Mouse (Mus musculus) ES-Bruce4 (cell line): ENCODE measurements around the gene Myh7. TPM values are rescaled to one million over a fixed set of nuclear protein-coding genes. Genes with fewer than 3 reads are reported as not detected.
"Not testable (repeated sequence)": the region's sequence is repeated elsewhere in the genome, so short reads cannot be mapped to it uniquely, and the experiment has no call there.

Experiments
- H3K27ac ChIP-seq: 2 replicates; pipeline ENCODE4 v1.5.1; 2012; ENCODE audit warnings: low read length, inconsistent platforms; ENCODE audit not compliant: insufficient read depth
- H3K27me3 ChIP-seq: 2 replicates; pipeline ENCODE4 v1.6.1; 2012; ENCODE audit warnings: mild to moderate bottlenecking, low read length, inconsistent platforms; ENCODE audit not compliant: control insufficient read depth, poor library complexity, insufficient read depth, severe bottlenecking
- H3K36me3 ChIP-seq: 2 replicates; pipeline ENCODE4 v1.6.1; 2012; ENCODE audit warnings: inconsistent platforms, mild to moderate bottlenecking, low read length, moderate library complexity; ENCODE audit not compliant: control insufficient read depth, poor library complexity, insufficient read depth, severe bottlenecking
- H3K4me1 ChIP-seq: one replicate; pipeline ENCODE4 v1.8.1; 2011; ENCODE audit warnings: low read length; ENCODE audit not compliant: control insufficient read depth, insufficient read depth
- H3K4me3 ChIP-seq: 2 replicates; pipeline ENCODE4 v1.5.1; 2011; ENCODE audit warnings: low read depth, mild to moderate bottlenecking, low read length
- H3K9ac ChIP-seq: 2 replicates; pipeline ENCODE4 v1.6.1; 2012; ENCODE audit warnings: low read depth, mild to moderate bottlenecking, inconsistent platforms; ENCODE audit not compliant: poor library complexity, severe bottlenecking
- H3K9me3 ChIP-seq: replicated peaks from 2 replicates; pipeline ENCODE4 v1.6.1; 2012; ENCODE audit warnings: mild to moderate bottlenecking, low read length, inconsistent platforms; ENCODE audit not compliant: control insufficient read depth, poor library complexity, insufficient read depth, severe bottlenecking
- CTCF ChIP-seq: IDR thresholded peaks from one replicate; pipeline ENCODE4 v1.8.1; 2011; ENCODE audit warnings: low read depth, low read length
- EP300 ChIP-seq: IDR thresholded peaks from 2 replicates; pipeline ENCODE4 v1.6.1; 2011; ENCODE audit warnings: low read depth, low read length; ENCODE audit not compliant: insufficient read depth
- POLR2A ChIP-seq: IDR thresholded peaks from one replicate; pipeline ENCODE4 v1.8.1; 2011; ENCODE audit warnings: low read length; ENCODE audit not compliant: insufficient read depth
- polyA plus RNA-seq: library from polyadenylated mRNA; stranded (reverse); fragments of >200 nt; gene quantifications from 2 replicates; pipeline ENCODE4 v1.2.4, GENCODE M21; 2011; ENCODE audit warnings: low read depth; ENCODE audit not compliant: missing spikeins, insufficient read depth, insufficient read length

Myh7 gene
- polyA plus RNA-seq, 1 experiment: 3.1 TPM

GRCm38 (mm10) chr14:54988882-54989281 lies 5.5 kb downstream of the Myh7 start:
- no peaks in the 10 kb centered on the region for H3K27me3 ChIP-seq
- H3K36me3 ChIP-seq: no peaks in the 10 kb centered on the region
- TF ChIP-seq CTCF (no peak), POLR2A (no peak), EP300 (no peak)
- H3K27ac ChIP-seq: no peak overlapping the region
- no peaks in the 10 kb centered on the region for H3K4me1 ChIP-seq
- no peaks in the 10 kb centered on the region for H3K9me3 ChIP-seq
- H3K4me3 ChIP-seq: no peak overlapping the region
- no peak overlapping the region for H3K9ac ChIP-seq

- H3K36me3 ChIP-seq, H3K27ac ChIP-seq, H3K4me3 ChIP-seq, H3K4me1 ChIP-seq, H3K27me3 ChIP-seq, H3K9ac ChIP-seq, H3K9me3 ChIP-seq: not testable (repeated sequence)
These were observed 6.0 kb downstream of the Myh7 start for GRCm38 (mm10) chr14:54988350-54988874.

GRCm38 (mm10) chr14:54981934-54982333 lies 12.5 kb downstream of the Myh7 start:
- no peaks in the 10 kb centered on the region for H3K9me3 ChIP-seq
- no peaks in the 10 kb centered on the region for H3K4me1 ChIP-seq
- TF ChIP-seq POLR2A (no peak), CTCF (no peak), EP300 (no peak)
- no peaks in the 10 kb centered on the region for H3K36me3 ChIP-seq
- H3K4me3 ChIP-seq: no peak overlapping the region
- H3K9ac ChIP-seq: no peak overlapping the region
- no peaks in the 10 kb centered on the region for H3K27me3 ChIP-seq
- no peak overlapping the region for H3K27ac ChIP-seq

- Histone ChIP-seq H3K27me3 (no peaks in the 10 kb centered on the region), H3K9me3 (no peaks in the 10 kb centered on the region), H3K27ac (no peak overlapping the region), H3K36me3 (no peaks in the 10 kb centered on the region), H3K4me1 (no peaks in the 10 kb centered on the region), H3K9ac (no peak overlapping the region), H3K4me3 (no peak overlapping the region)
- TF ChIP-seq CTCF: no peak
- no peak for TF ChIP-seq POLR2A
- no peak for TF ChIP-seq EP300
These were observed 15.8 kb downstream of the Myh7 start for GRCm38 (mm10) chr14:54978664-54979063.

GRCm38 (mm10) chr14:54976633-54977032 lies 17.8 kb downstream of the Myh7 start, which contains the start of gene Gm17428:
Gm17428 (plus strand) TSS chr14:54976933.
- no peaks in the 10 kb centered on the region for H3K27me3 ChIP-seq
- TF ChIP-seq POLR2A (no peak), EP300 (no peak), CTCF (no peak)

GRCm38 (mm10) chr14:54974068-54974791 lies 20.2 kb downstream of the Myh7 start:
- no peak overlapping the region for H3K4me3 ChIP-seq
- H3K36me3 ChIP-seq: no peaks in the 10 kb centered on the region
- H3K9me3 ChIP-seq: no peaks in the 10 kb centered on the region
- no peak overlapping the region for H3K27ac ChIP-seq
- TF ChIP-seq CTCF (no peak), POLR2A (no peak), EP300 (no peak)
- H3K9ac ChIP-seq: no peak overlapping the region
- H3K4me1 ChIP-seq: no peaks in the 10 kb centered on the region
- H3K27me3 ChIP-seq: no peaks in the 10 kb centered on the region

More at GRCm38 (mm10) chr14:54976633-54977032, 17.8 kb downstream of the Myh7 start, which contains the start of gene Gm17428:
- no peaks in the 10 kb centered on the region for H3K4me1 ChIP-seq
- H3K27ac ChIP-seq: no peak within 1 kb of the TSS
- no peaks in the 10 kb centered on the region for H3K9me3 ChIP-seq
- H3K9ac ChIP-seq: no peak within 1 kb of the TSS
- no peak within 1 kb of the TSS for H3K4me3 ChIP-seq
- no peaks in the 10 kb centered on the region for H3K36me3 ChIP-seq

GRCm38 (mm10) chr14:54972786-54973185 lies 21.6 kb downstream of the Myh7 start:
- not testable (repeated sequence) for H3K9ac ChIP-seq, H3K9me3 ChIP-seq, H3K27ac ChIP-seq, H3K4me3 ChIP-seq, H3K27me3 ChIP-seq, H3K4me1 ChIP-seq, H3K36me3 ChIP-seq
